Mouse (Mus musculus) cerebellum, adult 2 months (tissue): ENCODE measurements at regions not wholly inside any gene's neighbourhood (a gene's known extent, or its start where the extent isn't known, plus 50 kb on each side); places are given as distances from the start of the nearest gene placed in this dataset.

Source experiments
- CTCF ChIP-seq: fragments of 200-500 bp; IDR thresholded peaks from 2 replicates; pipeline ENCODE4 v1.5.1; 2011; ENCODE audit warnings: low read depth, mild to moderate bottlenecking, control low read depth, low read length, moderate library complexity, borderline replicate concordance; ENCODE audit not compliant: insufficient read depth
- POLR2A ChIP-seq: fragments of 200-500 bp; IDR thresholded peaks from 2 replicates; pipeline ENCODE4 v1.6.1; 2011; ENCODE audit warnings: low read length, control low read depth, borderline replicate concordance; ENCODE audit not compliant: insufficient read depth

DNA sequence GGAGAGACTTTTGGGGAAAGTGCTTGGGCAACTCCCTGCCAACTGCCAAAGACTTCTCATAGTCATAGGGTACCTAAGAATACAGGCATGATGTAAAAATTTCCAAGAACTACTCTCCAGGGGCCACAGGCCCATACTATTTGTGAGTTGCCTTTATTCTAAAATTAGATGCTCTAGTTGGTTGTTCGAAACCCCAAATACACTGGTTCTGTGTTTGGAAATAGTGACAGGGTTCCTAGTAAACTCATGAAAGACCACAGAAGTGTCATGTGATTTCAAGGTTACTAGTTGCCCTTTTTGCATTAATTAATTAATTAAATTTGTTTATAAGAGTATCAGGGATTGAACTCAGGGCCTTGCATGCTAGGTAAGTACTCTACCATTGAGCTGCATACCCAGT, 77.8 kb downstream of the Cxcr4 start:
- no peak for TF ChIP-seq CTCF
- no peak for TF ChIP-seq POLR2A
